ENCODE assay signal across 8 mouse cellular contexts in genomic region chr6:134926338-134926705, GRCm38 (mm10). TPM values are rescaled to one million over a fixed set of nuclear protein-coding genes. Genes with fewer than 3 reads are reported as not detected.
A peak's percentile ranks its signal among the peaks of the same experiment; 100 is the strongest.
DNase-seq lines count a peak whose midpoint lies in the region; ATAC-seq and TF ChIP-seq lines count a peak whose summit lies in the region.

No protein-coding gene starts in this region.

- H3K4me1 ChIP-seq in thymus, adult 2 months (replicated peaks; ENCODE audit: control insufficient read depth, insufficient read depth, low read length): peaks cover 16% of the 10 kb centered on the region
- peaks cover 52% of the 10 kb centered on the region for H3K4me1 ChIP-seq in liver, embryonic 13.5 days (replicated peaks)

- DNase-seq in gastrocnemius, adult 2 months: no peak
- no peak for DNase-seq in gastrocnemius, postnatal 14 days
- no peak for DNase-seq in thymus, adult 2 months
- no peak for DNase-seq in thymus, postnatal 4 days
- DNase-seq in liver, embryonic 13.5 days: no peak
- no peak for DNase-seq in frontal cortex, postnatal 10 days (ENCODE audit: low spot score in 2 of 2)
- no peak for DNase-seq in MN1 (ENCODE audit: low spot score)
- no peak for DNase-seq in thymus, postnatal 14 days

- peak overlapping the region; percentile 94 for H3K9ac ChIP-seq in liver, embryonic 13.5 days

- H3K4me2 ChIP-seq in liver, embryonic 13.5 days: peak overlapping the region; percentile 96

- intact Hi-C loops in gastrocnemius, adult 2 months (cut with DNase I): loop anchor here (10.0 kb wide), 1 partner anchor 282 kb away; no protein-coding TSS in a partner anchor
- intact Hi-C loops in gastrocnemius, postnatal 14 days (cut with DNase I; ENCODE audit: low total_unique reads): no loop called here

- ATAC-seq in liver, embryonic 13.5 days (ENCODE audit: low read depth): no peak

- H3K4me3 ChIP-seq in gastrocnemius, adult 2 months: peak overlapping the region; percentile 95
- H3K4me3 ChIP-seq in thymus, adult 2 months (ENCODE audit: control insufficient read depth, insufficient read depth, low read length): peak overlapping the region; percentile 59
- H3K4me3 ChIP-seq in liver, embryonic 13.5 days (replicated peaks): peak overlapping the region; percentile 77

- no peak for TF ChIP-seq POLR2A in thymus, adult 2 months (IDR thresholded peaks at IDR 0.05; ENCODE audit: control insufficient read depth, extremely low read depth, insufficient read depth, low read length, poor library complexity)

- no peaks in the 10 kb centered on the region for H3K9me3 ChIP-seq in liver, embryonic 13.5 days (replicated peaks)

- H3K27ac ChIP-seq in gastrocnemius, adult 2 months: peak overlapping the region; percentile 96
- H3K27ac ChIP-seq in thymus, adult 2 months (ENCODE audit: control insufficient read depth, insufficient read depth, low read length): peak overlapping the region; percentile 98; the same call in 1 of the 2 replicates
- H3K27ac ChIP-seq in liver, embryonic 13.5 days: peak overlapping the region; percentile 100

- peaks cover 12% of the 10 kb centered on the region for H3K36me3 ChIP-seq in thymus, adult 2 months (ENCODE audit: control insufficient read depth, insufficient read depth, low read length)
- H3K36me3 ChIP-seq in liver, embryonic 13.5 days: peaks cover 22% of the 10 kb centered on the region

- H3K27me3 ChIP-seq in thymus, adult 2 months (ENCODE audit: control insufficient read depth, insufficient read depth, low read length): no peaks in the 10 kb centered on the region
- no peaks in the 10 kb centered on the region for H3K27me3 ChIP-seq in liver, embryonic 13.5 days

- 23% methylated on average over 3 of the region's 3 CpGs for WGBS in thymus, adult 2 months
- WGBS in liver, embryonic 13.5 days (ENCODE audit: insufficient replicate concordance): 33% methylated on average over 3 of the region's 3 CpGs

- no peak for TF ChIP-seq CTCF in gastrocnemius, adult 2 months (IDR thresholded peaks at IDR 0.05)
- TF ChIP-seq CTCF in thymus, adult 2 months (IDR thresholded peaks at IDR 0.05; ENCODE audit: borderline replicate concordance, control insufficient read depth, extremely low read depth, insufficient read depth, low read length, poor library complexity): no peak

RNA-seq across cellular contexts. Expression of gene Cdkn1b, which starts 6.1 kb away (rescaled TPM):
- 10 to 100 TPM; 36.1 to 41.8 TPM for total RNA-seq in gastrocnemius, adult 2 months (2021)
- total RNA-seq in gastrocnemius, postnatal 14 days (2021): 10 to 100 TPM; 42.0 to 42.4 TPM
- 65.2 and 82.5 TPM in 2 replicates for polyA plus RNA-seq in thymus, adult 2 months (2012; rRNA removed)
- 13.0 and 14.2 TPM in 2 replicates for polyA plus RNA-seq in liver, embryonic 13.5 days (2015; fragmentation: Nextera tagmentation; extraction: Ambion mirVana)

RNA-seq across cellular contexts. Expression of gene Gpr19, which starts 27.9 kb away (rescaled TPM):
- total RNA-seq in gastrocnemius, adult 2 months (2021): 1 to 10 TPM; 4.0 to 4.1 TPM
- total RNA-seq in gastrocnemius, postnatal 14 days (2021): 1 to 10 TPM; 5.5 to 5.8 TPM
- polyA plus RNA-seq in thymus, adult 2 months (2012; rRNA removed): 14.7 and 15.6 TPM in 2 replicates
- 5.3 and 6.0 TPM in 2 replicates for polyA plus RNA-seq in liver, embryonic 13.5 days (2015; fragmentation: Nextera tagmentation; extraction: Ambion mirVana)

RNA-seq across cellular contexts. Expression of gene Apold1, which starts 55.2 kb away (rescaled TPM):
- total RNA-seq in gastrocnemius, adult 2 months (2021): 1 to 10 TPM; 1.0 to 5.0 TPM
- 1 to 10 TPM; 2.7 to 2.8 TPM for total RNA-seq in gastrocnemius, postnatal 14 days (2021)
- 1.1 and 1.6 TPM in 2 replicates for polyA plus RNA-seq in thymus, adult 2 months (2012; rRNA removed)
- 2.1 and 2.2 TPM in 2 replicates for polyA plus RNA-seq in liver, embryonic 13.5 days (2015; fragmentation: Nextera tagmentation; extraction: Ambion mirVana)
